Mouse (Mus musculus) adrenal gland, adult 8-10 months (tissue): ENCODE data around the gene Plscr2. TPM values are rescaled to one million over a fixed set of nuclear protein-coding genes. Genes with fewer than 3 reads are reported as not detected.

Source experiments
- DNase-seq: peaks from one replicate; pipeline ENCODE4 v3.0.0; 2022
- total RNA-seq, 4 experiments: library from RNA; stranded (reverse); gene quantifications; 2 replicates each; pipeline ENCODE4 v1.2.4; 2022

Gene Plscr2
- total RNA-seq = 10 to 100 TPM; 15.1 to 25.6 (median 20.1) TPM

GRCm38 (mm10) chr9:92275486-92276207, at the start of gene Plscr2:
TSS of gene Plscr2 (plus strand) at chr9:92275602.
- no peak for DNase-seq

- no peak for DNase-seq
These were observed 49.2 kb upstream of the Plscr2 start for GRCm38 (mm10) chr9:92226127-92226655.

GRCm38 (mm10) chr9:92226795-92227194, 48.6 kb upstream of the Plscr2 start:
- DNase-seq = no peak

GRCm38 (mm10) chr9:92228867-92229832, 46.3 kb upstream of the Plscr2 start:
- DNase-seq = no peak

- DNase-seq = no peak
These were observed 45.6 kb upstream of the Plscr2 start for GRCm38 (mm10) chr9:92229833-92230205.

- no peak for DNase-seq
These were observed 40.4 kb upstream of the Plscr2 start for GRCm38 (mm10) chr9:92234901-92235458.

GRCm38 (mm10) chr9:92248773-92249446, 26.5 kb upstream of the Plscr2 start:
- DNase-seq = no peak

GRCm38 (mm10) chr9:92249447-92249852, 26.0 kb upstream of the Plscr2 start, which contains the start of gene Plscr1:
TSS of gene Plscr1 (plus strand) at chr9:92249750.
- DNase-seq = no peak

- peak; percentile 75 for DNase-seq
These were observed 25.2 kb upstream of the Plscr2 start for GRCm38 (mm10) chr9:92249987-92250772.

GRCm38 (mm10) chr9:92252718-92253117, 22.7 kb upstream of the Plscr2 start:
- no peak for DNase-seq

GRCm38 (mm10) chr9:92253585-92254321, 21.6 kb upstream of the Plscr2 start:
- no peak for DNase-seq

GRCm38 (mm10) chr9:92260481-92261159, 14.8 kb upstream of the Plscr2 start:
- no peak for DNase-seq

- DNase-seq = no peak
These were observed 9.7 kb upstream of the Plscr2 start for GRCm38 (mm10) chr9:92265719-92266118.

GRCm38 (mm10) chr9:92266558-92267171, 8.7 kb upstream of the Plscr2 start:
- DNase-seq = no peak

GRCm38 (mm10) chr9:92267732-92268131, 7.7 kb upstream of the Plscr2 start:
- no peak for DNase-seq

GRCm38 (mm10) chr9:92269829-92270404, 5.5 kb upstream of the Plscr2 start:
- no peak for DNase-seq

GRCm38 (mm10) chr9:92270927-92271326, 4.5 kb upstream of the Plscr2 start:
- peak; percentile 79 for DNase-seq

GRCm38 (mm10) chr9:92272650-92273049, 2.8 kb upstream of the Plscr2 start:
- DNase-seq = no peak

- no peak for DNase-seq
These were observed 2.1 kb upstream of the Plscr2 start for GRCm38 (mm10) chr9:92273271-92273670.
